Mouse (Mus musculus) forebrain, embryonic 14.5 days (tissue): ENCODE data around the gene D930020B18Rik. TPM values are rescaled to one million over a fixed set of nuclear protein-coding genes. Genes with fewer than 3 reads are reported as not detected.

Experiments
- ATAC-seq: fragments of 200-750 bp; cut with Nextera tagmentation; 2 replicates; pipeline ENCODE4 v1.8.0; 2017; ENCODE audit warnings: mild to moderate bottlenecking, moderate library complexity
- DNase-seq: peaks from one replicate; pipeline ENCODE4 v3.0.0-alpha.2; 2015; ENCODE audit warnings: low spot score
- H3K27ac ChIP-seq: fragments of 300-500 bp; sonication (generic); 2 replicates; pipeline ENCODE4 v1.5.1; 2014; ENCODE audit warnings: low read depth, mild to moderate bottlenecking, control low read depth, low read length, moderate library complexity
- H3K27me3 ChIP-seq: fragments of 300-500 bp; sonication (generic); replicated peaks from 2 replicates; pipeline ENCODE4 v1.6.1; 2014; ENCODE audit warnings: low read length, control low read depth, mixed read lengths; ENCODE audit not compliant: control insufficient read depth, insufficient read depth
- H3K36me3 ChIP-seq: fragments of 300-500 bp; sonication (generic); 2 replicates; pipeline ENCODE4 v1.6.1; 2014; ENCODE audit warnings: low read length, control low read depth; ENCODE audit not compliant: control insufficient read depth, insufficient read depth
- H3K4me1 ChIP-seq: fragments of 300-500 bp; sonication (generic); 2 replicates; pipeline ENCODE4 v1.6.1; 2014; ENCODE audit warnings: antibody characterized with exemption, low read length, control low read depth; ENCODE audit not compliant: control insufficient read depth, insufficient read depth
- H3K4me2 ChIP-seq: fragments of 300-500 bp; sonication (generic); 2 replicates; pipeline ENCODE4 v1.6.1; 2014; ENCODE audit warnings: mild to moderate bottlenecking, control low read depth, low read length
- H3K4me3 ChIP-seq: fragments of 300-500 bp; sonication (generic); 2 replicates; pipeline ENCODE4 v1.5.1; 2014; ENCODE audit warnings: low read depth, low read length, control low read depth
- H3K9ac ChIP-seq: fragments of 300-500 bp; sonication (generic); 2 replicates; pipeline ENCODE4 v1.6.1; 2014; ENCODE audit warnings: mild to moderate bottlenecking, low read length, control low read depth, moderate library complexity
- H3K9me3 ChIP-seq: fragments of 300-500 bp; sonication (generic); replicated peaks from 2 replicates; pipeline ENCODE4 v1.6.1; 2016; ENCODE audit warnings: low read length, control low read depth, mixed read lengths; ENCODE audit not compliant: control insufficient read depth
- WGBS: fragments of 180-500 bp; shearing (Covaris S2); extraction: QIAGEN DNeasy Blood & Tissue Kit; methylation state at CpG from one replicate; pipeline ENCODE4 v1.1.7; 2014; 5-methylcytosine and 5-hydroxymethylcytosine counted together
- microRNA-seq: library from miRNA; unstranded; fragments of <30 nt; microRNA quantifications from one replicate; pipeline ENCODE4, GENCODE M21; 2016
- polyA plus RNA-seq: library from polyadenylated mRNA; unstranded; fragments of >200 nt; fragmentation: Nextera tagmentation; extraction: Ambion mirVana; gene quantifications from 2 replicates; pipeline ENCODE4 v1.2.1, GENCODE M21; 2014

The D930020B18Rik gene
- polyA plus RNA-seq, 1 experiment from 2014 or later, result 0.18 TPM

DNA sequence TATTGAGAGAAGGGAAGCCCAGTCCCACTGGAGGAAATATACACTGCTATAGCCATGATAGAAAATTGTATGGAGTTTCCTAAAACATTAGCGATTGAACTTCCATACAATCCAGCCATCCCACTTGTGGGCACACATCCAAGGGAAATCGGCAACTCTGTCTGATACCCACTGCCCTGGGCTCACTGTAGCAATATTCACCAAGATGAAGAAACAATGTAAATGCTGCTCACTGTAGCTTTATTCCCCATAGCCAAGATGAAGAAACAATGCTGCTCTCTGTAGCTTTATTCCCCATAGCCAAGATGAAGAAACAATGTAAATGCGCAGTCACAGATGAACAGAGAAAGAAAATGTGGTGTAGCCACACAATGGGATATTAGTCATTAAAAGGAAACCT lies 95.9 kb downstream of the D930020B18Rik start:
- H3K27me3 ChIP-seq, result no peaks in the 10 kb centered on the region
- no peaks in the 10 kb centered on the region for H3K36me3 ChIP-seq
- H3K27ac ChIP-seq, result no peak overlapping the region
- H3K9me3 ChIP-seq, result no peaks in the 10 kb centered on the region
- WGBS, result 90% methylated on average over 3 of the region's 3 CpGs
- DNase-seq (no peak), ATAC-seq (no peak)
- H3K9ac ChIP-seq, result no peak overlapping the region
- H3K4me2 ChIP-seq, result no peak overlapping the region
- no peak overlapping the region for H3K4me3 ChIP-seq
- peaks cover 4% of the 10 kb centered on the region; the same call in 1 of the 2 replicates for H3K4me1 ChIP-seq

DNA sequence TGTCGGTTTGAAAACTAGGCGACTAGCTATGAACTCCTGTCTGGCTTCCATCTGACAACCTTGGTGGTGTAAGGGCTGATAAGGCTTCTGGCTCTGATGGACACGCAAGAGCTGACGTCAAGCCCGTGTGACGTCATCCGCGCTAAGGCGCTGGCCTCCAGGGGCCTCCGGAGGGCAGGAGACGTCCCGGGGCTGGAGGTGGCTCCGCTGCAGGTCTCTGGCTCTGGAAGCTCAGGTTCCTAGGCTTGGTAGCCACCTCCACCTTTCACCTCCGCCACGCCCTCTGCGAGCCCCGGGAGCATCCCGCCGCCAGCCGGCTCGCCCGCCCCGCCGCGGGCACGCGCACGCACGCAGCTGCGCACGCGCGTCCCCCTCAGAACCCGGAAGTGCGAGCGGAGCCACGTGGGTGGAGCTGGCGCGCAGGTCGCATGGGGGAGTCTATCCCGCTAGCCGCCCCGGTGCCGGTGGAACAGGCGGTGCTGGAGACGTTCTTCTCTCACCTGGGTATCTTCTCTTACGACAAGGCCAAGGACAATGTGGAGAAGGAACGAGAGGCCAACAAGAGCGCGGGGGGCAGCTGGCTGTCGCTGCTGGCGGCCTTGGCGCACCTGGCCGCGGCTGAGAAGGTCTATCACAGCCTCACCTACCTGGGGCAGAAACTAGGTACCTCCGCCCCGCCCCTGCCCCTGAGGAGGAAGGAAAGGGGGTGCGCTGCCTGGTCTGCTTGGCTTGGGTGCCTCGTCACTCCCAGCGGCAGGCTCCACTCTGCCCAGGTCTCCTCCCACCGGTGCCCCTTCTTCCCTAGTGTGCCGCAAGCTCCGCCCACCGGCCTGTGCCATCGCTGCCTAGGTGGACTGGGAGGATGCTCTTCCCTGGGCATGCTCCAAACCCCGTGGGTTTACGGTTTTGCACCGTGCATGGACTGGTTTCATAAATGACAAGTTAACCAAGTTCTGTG lies 98.4 kb downstream of the D930020B18Rik start, which contains the start of gene BC048403:
BC048403 (plus strand) TSS at position 390 of the 958 bp plus-strand sequence.
- Histone ChIP-seq H3K4me2 (peak within 1 kb of the TSS; percentile 89), H3K4me3 (peak within 1 kb of the TSS; percentile 76), H3K36me3 (no peaks in the 10 kb centered on the region), H3K27me3 (no peaks in the 10 kb centered on the region), H3K4me1 (peaks cover 4% of the 10 kb centered on the region; the same call in 1 of the 2 replicates), H3K27ac (peak within 1 kb of the TSS; percentile 45; the same call in 1 of the 2 replicates), H3K9ac (peak within 1 kb of the TSS; percentile 69), H3K9me3 (no peaks in the 10 kb centered on the region)
- DNase-seq (peak; percentile 88), ATAC-seq (peak; percentile 93)
- WGBS, result under 1% methylated on average over 68 of the region's 68 CpGs

DNA sequence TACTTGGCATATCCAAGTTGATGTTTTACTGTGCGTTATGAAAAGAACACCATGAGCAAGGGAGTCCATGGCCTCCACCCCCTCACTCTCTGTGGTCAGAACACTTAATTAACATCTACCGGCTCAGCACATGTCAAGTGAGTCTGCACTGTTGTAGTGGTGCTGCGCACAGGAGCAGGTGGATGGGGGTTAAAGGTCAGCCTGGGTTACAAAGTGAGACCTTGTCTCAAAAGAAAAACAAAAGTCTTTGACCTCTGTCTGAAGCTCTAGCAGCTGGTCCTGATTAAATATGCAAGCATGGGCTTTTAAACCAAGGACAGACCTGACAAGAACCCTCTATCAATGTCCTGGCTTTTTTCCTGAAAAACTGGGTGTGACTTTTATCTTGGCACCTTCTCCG lies 100.9 kb downstream of the D930020B18Rik start:
- WGBS, result 67% methylated on average over 4 of the region's 4 CpGs
- Histone ChIP-seq H3K4me1 (peaks cover 4% of the 10 kb centered on the region; the same call in 1 of the 2 replicates), H3K9ac (no peak overlapping the region), H3K9me3 (no peaks in the 10 kb centered on the region), H3K4me2 (no peak overlapping the region), H3K27me3 (no peaks in the 10 kb centered on the region), H3K36me3 (peaks cover 14% of the 10 kb centered on the region; the same call in 1 of the 2 replicates), H3K4me3 (no peak overlapping the region), H3K27ac (no peak overlapping the region)
- DNase-seq (no peak), ATAC-seq (no peak)

Small RNA genes lying within 50 kb of the gene (microRNA-seq; reads per million reads assigned to microRNA genes)
- gene Gm24330, result not detected

Other genes with a start within 250 kb of the D930020B18Rik start
- 4.4 and 4.7 TPM in 2 replicates for gene Rassf3, start 165.2 kb upstream of the D930020B18Rik start, polyA plus RNA-seq
- gene Tbk1, start 54.8 kb upstream of the D930020B18Rik start, polyA plus RNA-seq, result 34.7 and 38.3 TPM in 2 replicates
- 29.5 and 38.1 TPM in 2 replicates for gene Xpot, start 15.3 kb upstream of the D930020B18Rik start, polyA plus RNA-seq
- 2.0 and 2.5 TPM in 2 replicates for gene BC048403, start 98.3 kb downstream of the D930020B18Rik start, polyA plus RNA-seq